Mouse (Mus musculus) lung, adult 2 months (tissue): ENCODE measurements around the gene Zcchc14.

Experiments used
- CTCF ChIP-seq: fragments of 200-500 bp; IDR thresholded peaks from 2 replicates; pipeline ENCODE4 v1.5.1; 2011; ENCODE audit warnings: mild to moderate bottlenecking, low read length, control low read depth; ENCODE audit not compliant: insufficient read depth
- POLR2A ChIP-seq: fragments of 200-500 bp; IDR thresholded peaks from 2 replicates; pipeline ENCODE4 v1.6.1; 2011; ENCODE audit warnings: low read depth, mild to moderate bottlenecking, control low read depth, low read length, borderline replicate concordance; ENCODE audit errors: extremely low read depth

- TF ChIP-seq POLR2A (no peak), CTCF (no peak)
These were observed 21.2 kb upstream of the Zcchc14 start for GRCm38 (mm10) chr8:121673917-121674316.
